Mouse (Mus musculus) large intestine, adult 2 months (tissue): Measurements from ENCODE around the gene Cd200r3. TPM values are rescaled to one million over a fixed set of nuclear protein-coding genes. Genes with fewer than 3 reads are reported as not detected.

Source experiments
- DNase-seq: peaks from one replicate; pipeline ENCODE4 v3.0.0-alpha.2; 2012; ENCODE audit warnings: low read depth, low spot score
- WGBS: fragments of 180-500 bp; shearing (Covaris S2); methylation state at CpG from one replicate; pipeline ENCODE4 v1.1.7; 2018; 5-methylcytosine and 5-hydroxymethylcytosine counted together
- polyA plus RNA-seq: library from polyadenylated mRNA; depleted of rRNA; stranded (reverse); fragments of >200 nt; gene quantifications from 2 replicates; pipeline ENCODE4 v1.2.3, GENCODE M21; 2012; rRNA removed

The Cd200r3 gene
- 0.09 TPM in 1 of 2 replicates, not detected in the other for polyA plus RNA-seq

DNA sequence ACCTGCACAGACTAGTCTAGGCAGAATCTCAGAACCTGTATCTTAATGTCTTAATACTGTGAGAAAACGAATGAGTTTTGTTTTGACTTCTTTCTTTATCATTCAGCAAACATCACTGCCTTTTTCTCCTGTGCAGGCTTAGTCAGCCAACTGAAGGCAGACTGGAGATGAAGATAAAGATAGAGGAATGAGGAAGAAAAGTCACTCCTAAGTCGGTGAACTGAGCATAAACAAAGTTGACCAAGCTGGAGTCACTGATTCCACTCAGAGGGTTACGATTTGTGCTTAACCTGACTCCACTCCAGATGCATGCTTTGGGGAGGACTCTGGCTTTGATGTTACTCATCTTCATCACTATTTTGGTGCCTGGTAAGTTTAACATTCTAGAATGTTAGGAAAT is at the start of gene Cd200r3:
Gene Cd200r3, plus strand, starts transcription at position 211 of the 400 bp plus-strand sequence.
- no peak for DNase-seq
- WGBS = 52% methylated on average over 3 of the region's 3 CpGs

- 89% methylated on average over 1 of the region's 1 CpGs for WGBS
- no peak for DNase-seq
Observed at GRCm38 (mm10) chr16:44932016-44932415, 11.5 kb upstream of the Cd200r3 start.

GRCm38 (mm10) chr16:44951360-44952114 is 8.1 kb downstream of the Cd200r3 start:
- no peak for DNase-seq
- 65% methylated on average over 4 of the region's 4 CpGs for WGBS

GRCm38 (mm10) chr16:44962296-44962695 is 18.8 kb downstream of the Cd200r3 start:
- DNase-seq = no peak
- WGBS = 84% methylated on average over 2 of the region's 2 CpGs

DNA sequence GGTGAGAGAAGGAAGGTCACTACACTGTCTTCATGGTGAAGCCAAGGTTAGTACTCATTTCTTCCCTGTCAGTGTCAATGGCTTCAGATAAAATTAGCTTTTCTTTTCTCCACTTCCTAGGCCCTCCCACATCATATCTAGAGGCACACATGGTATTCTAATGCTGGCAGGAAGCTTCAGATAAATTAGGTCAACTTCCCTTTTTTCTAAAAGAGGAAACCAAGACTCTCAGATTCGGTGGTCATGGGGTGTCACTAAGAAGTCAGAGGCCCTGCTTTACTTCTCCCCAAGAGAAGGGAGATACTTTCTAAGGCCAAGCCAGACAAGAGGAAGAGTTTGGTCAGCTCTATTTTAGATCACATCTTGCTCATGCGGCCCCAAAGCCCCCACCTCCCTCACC is 19.3 kb downstream of the Cd200r3 start:
- DNase-seq = no peak
- 64% methylated on average over 2 of the region's 2 CpGs for WGBS

DNA sequence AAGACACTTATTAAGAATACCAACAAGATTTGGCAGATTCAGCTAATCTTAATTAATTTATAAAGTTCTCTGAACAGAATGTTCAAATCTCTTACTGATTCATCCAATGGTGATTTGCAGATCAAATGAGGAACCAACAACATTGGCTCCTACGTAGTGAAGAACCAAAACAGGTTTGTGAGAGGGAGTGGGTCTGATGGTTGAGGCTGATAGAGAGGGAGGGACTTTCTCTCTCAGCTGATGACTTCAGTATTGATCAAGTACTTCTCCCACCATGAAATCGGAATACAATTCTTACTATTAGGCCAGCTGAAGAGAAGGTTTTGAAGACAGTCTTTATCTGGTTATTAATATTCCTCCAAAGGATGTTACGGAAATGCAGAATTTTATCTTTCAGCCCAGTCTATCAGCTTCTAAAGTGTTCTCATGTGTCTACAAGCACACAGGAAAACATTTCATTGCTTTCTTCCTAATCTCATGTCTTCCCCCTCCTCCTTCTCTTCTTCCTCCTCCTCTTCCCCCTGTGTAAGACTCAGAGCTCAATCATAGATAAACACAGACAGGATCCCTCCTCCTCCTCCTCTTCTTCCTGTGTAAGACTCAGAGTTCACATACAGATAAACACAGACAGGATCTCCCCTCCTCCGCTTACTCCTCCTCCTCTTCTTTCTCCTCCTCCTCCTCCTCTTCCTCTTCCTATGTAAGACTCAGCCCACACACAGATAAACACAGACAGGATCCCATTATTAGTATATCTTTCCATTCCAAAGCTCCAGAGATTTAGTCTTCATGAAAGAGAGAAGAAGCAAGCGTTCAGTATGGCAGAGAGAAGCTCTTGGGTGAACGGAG is 21.3 kb downstream of the Cd200r3 start:
- WGBS = 86% methylated on average over 6 of the region's 6 CpGs
- DNase-seq = no peak

DNA sequence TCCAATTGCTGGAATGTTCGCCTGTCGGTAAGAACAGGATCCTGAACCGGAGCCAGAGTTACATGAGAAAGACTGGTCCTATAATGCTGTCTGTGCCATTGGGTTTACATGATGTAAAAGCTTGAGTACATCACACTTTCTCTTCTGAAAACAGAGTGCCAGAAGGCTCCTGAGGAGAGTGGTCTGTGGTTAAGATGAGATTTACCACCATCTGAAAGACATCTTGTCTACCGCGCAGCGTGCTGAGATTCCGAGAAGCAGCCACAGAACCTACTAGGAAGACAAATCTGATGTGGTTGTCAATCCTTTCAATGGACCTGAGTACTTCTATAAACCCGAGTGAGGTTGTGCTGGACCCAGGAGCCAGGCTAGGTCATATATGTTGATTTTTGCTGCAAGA is 21.9 kb downstream of the Cd200r3 start:
- WGBS = 89% methylated on average over 8 of the region's 8 CpGs
- no peak for DNase-seq

- WGBS = 69% methylated on average over 3 of the region's 3 CpGs
- DNase-seq = no peak
Observed at GRCm38 (mm10) chr16:44965890-44966289, 22.4 kb downstream of the Cd200r3 start.

- 44% methylated on average over 4 of the region's 4 CpGs for WGBS
- DNase-seq = no peak
Observed at GRCm38 (mm10) chr16:44966891-44967290, 23.4 kb downstream of the Cd200r3 start.

- no peak for DNase-seq
- WGBS = 97% methylated on average over 3 of the region's 3 CpGs
Observed at GRCm38 (mm10) chr16:44968113-44968512, 24.6 kb downstream of the Cd200r3 start.

DNA sequence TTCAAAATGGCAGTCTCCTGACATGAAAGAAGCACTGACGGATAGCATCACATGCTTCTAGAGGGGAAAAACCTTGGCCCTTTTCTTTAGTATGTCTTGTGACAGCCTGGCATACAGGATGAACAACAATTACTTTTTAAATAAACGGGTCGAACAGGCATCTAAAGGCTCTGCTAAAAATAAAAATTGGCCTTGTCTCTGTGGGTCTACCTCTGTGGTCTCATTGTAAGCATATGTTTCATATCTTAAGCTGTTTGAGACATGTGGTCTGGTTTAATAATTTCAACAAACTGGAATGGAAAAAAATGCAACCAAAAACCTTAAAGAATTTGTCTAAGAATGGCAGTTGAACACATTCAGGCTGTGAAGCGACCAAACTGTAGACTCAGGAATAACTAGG is 27.4 kb downstream of the Cd200r3 start:
- no peak for DNase-seq
- 69% methylated on average over 4 of the region's 4 CpGs for WGBS

GRCm38 (mm10) chr16:44974042-44974441 is 30.6 kb downstream of the Cd200r3 start:
- 84% methylated on average over 2 of the region's 2 CpGs for WGBS
- DNase-seq = no peak

- no peak for DNase-seq
Observed at GRCm38 (mm10) chr16:44976081-44976480, 32.6 kb downstream of the Cd200r3 start.

DNA sequence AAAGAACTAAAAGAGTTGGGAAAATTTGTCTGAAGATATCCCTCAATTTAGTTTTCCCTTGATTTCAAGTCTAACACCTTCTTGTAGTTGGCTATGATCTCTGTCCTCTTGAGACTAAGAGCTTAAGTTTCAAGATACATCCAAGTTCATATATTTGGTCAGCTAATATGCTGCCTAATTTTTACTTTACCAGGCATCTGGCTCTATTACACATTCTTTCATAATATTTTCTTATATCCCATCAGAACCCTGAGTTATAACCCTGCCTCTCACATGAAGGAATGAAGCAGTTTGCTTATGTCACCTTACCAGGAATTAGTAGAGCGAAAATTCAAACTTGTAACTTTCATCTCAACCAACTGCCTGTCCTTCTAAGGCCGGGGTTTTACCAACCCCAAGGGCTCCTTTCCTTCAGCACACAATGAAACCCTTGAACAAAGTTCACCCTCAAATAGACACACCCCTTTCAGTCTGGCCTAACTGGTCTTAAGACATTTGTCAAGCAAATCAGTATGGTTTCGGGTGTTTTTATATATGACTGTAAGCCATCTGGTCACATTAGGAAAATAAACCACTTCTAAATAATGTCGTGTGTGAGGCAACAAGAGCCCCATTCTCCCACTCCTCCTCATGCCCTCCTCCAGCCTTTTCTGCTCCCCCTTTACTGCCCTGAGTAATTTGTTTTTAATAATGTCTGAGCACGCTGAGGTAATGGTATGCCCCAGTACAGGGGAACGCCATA is 33.6 kb downstream of the Cd200r3 start:
- DNase-seq = peak; percentile 21
- WGBS = 19% methylated on average over 6 of the region's 6 CpGs

GRCm38 (mm10) chr16:44978193-44978592 is 34.7 kb downstream of the Cd200r3 start:
- no peak for DNase-seq
- whole genome bisulfite sequencing = 84% methylated on average over 2 of the region's 2 CpGs

- no peak for DNase-seq
- 80% methylated on average over 3 of the region's 3 CpGs for whole genome bisulfite sequencing
Observed at GRCm38 (mm10) chr16:44979355-44979896, 35.9 kb downstream of the Cd200r3 start.

GRCm38 (mm10) chr16:44982972-44983371 is 39.5 kb downstream of the Cd200r3 start:
- WGBS = 67% methylated on average over 2 of the region's 2 CpGs

DNA sequence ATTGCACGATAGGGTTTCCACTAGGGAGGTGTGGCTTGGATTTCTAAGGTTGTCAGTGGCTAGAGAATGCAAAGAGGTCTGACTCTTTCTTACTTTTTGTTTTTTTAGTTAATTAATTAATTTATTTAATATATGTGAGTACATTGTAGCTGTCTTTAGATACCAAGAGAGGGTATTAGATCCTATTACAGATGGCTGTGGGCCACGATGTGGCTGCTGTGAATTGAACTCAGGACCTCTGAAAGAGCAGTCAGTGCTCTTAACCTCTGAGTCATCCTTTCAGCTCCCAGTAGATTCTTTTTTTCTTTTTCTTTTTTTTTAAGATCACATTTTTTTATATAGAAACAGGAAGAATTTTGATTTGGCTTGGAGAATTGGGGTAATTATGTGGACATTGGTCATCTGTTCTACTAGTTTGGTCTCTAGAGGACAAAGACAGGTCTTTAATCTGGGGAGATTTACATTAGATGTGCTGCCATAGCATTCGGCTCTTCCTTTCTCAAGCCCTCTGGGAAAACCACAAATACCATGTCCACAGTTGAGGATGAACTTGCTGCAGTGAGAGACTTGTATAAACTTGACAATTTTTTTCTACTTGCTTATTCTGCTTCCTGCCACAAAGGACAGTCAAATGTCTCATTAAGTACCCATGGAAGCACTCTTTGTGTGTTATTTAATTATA is 40.0 kb downstream of the Cd200r3 start:
- no peak for DNase-seq
- WGBS = 69% methylated on average over 3 of the region's 3 CpGs

More at GRCm38 (mm10) chr16:44982972-44983371, 39.5 kb downstream of the Cd200r3 start:
- DNase-seq = no peak

DNA sequence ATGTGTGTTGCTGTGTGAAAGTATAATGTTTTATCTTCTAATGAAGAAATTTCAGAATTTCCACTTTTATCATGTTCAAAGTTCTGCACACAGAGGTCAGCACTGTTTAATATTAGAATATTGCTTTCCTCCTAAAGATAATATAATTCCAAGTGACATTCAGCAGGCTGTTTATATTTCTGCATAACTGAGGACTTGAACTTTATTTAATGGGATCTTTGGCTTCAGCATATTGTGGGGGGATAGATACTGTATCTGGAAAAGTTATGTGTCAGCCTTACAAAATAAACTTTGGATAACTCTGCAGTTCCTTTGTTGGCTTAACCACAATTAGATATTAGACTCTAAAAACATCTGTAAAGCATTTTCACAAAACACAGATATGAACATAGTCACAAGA is 40.6 kb downstream of the Cd200r3 start:
- no peak for DNase-seq
